ENCODE assay signal across 21 mouse cellular contexts in genomic region chr16:24411281-24411680, GRCm38 (mm10). TPM values are rescaled to one million over a fixed set of nuclear protein-coding genes. Genes with fewer than 3 reads are reported as not detected.
A peak's percentile ranks its signal among the peaks of the same experiment; 100 is the strongest.
DNase-seq lines count a peak whose midpoint lies in the region.
"Had no signal": no experiment of that assay in that cellular context is flagged by ENCODE, and none has a peak within 500 bp of the region (broad histone marks: within the 10 kb centered on the region; RNA-seq: fewer than 3 reads in every experiment).

No protein-coding gene starts in this region.

- intact Hi-C loops in gastrocnemius, postnatal 36 days (cut with DNase I) = no loop called here

- DNase-seq in ES-CJ7 (ENCODE audit: low read depth, low spot score) = peak; percentile 56
- DNase-seq in R1 (ENCODE audit: low read depth, low spot score) = peak; percentile 93
- DNase-seq in ZHBTc4 (ENCODE audit: low read depth, low spot score) = peak; percentile 70
- DNase-seq in adrenal gland, adult 2 months = no peak
- no peak for DNase-seq in kidney, postnatal 14 days
- no peak for DNase-seq in gastrocnemius, postnatal 36 days
- DNase-seq: adrenal gland, adult 8-10 months; adrenal gland, postnatal 10 days; adrenal gland, postnatal 14 days; adrenal gland, postnatal 25 days; adrenal gland, postnatal 36 days; B cell, adult 2 months; cerebellum, adult 11 months; cerebellum, adult 11-12 months; cerebellum, adult 18-20 months; cerebellum, adult 2 months; cerebellum, adult 8-10 months; cerebellum, adult 9-10 months; cerebellum, adult 9-11 months had no signal

RNA-seq across cellular contexts. Expression of gene Lpp, which starts 18.0 kb away (rescaled TPM):
- 10 to 100 TPM; 35.1 to 94.8 TPM for total RNA-seq in adrenal gland, adult 2 months (2021)
- polyA plus RNA-seq in adrenal gland, adult 2 months (2012; rRNA removed) = 15.0 and 32.3 TPM in 2 replicates
- total RNA-seq in gastrocnemius, postnatal 36 days (2021) = 10 to 100 TPM; 16.6 to 18.6 TPM
- total RNA-seq: MEL had no signal
- polyA plus RNA-seq: G1E had no signal

Comparison
In these comparisons a context has a peak if more than half of its experiments do, and no peak if none do; other contexts are left out.
1. DNase-seq: peak in ES-CJ7 (single experiment), R1 (single experiment) and ZHBTc4 (single experiment); none in adrenal gland, adult 2 months (single experiment), kidney, postnatal 14 days (single experiment) and gastrocnemius, postnatal 36 days (0 of 2).